Mouse (Mus musculus): ENCODE data around the gene Gar1. TPM values are rescaled to one million over a fixed set of nuclear protein-coding genes. Genes with fewer than 3 reads are reported as not detected.

The Gar1 gene
- total RNA-seq, 2 experiments from 2014 or later, result 48.5 to 49.7 TPM

DNA sequence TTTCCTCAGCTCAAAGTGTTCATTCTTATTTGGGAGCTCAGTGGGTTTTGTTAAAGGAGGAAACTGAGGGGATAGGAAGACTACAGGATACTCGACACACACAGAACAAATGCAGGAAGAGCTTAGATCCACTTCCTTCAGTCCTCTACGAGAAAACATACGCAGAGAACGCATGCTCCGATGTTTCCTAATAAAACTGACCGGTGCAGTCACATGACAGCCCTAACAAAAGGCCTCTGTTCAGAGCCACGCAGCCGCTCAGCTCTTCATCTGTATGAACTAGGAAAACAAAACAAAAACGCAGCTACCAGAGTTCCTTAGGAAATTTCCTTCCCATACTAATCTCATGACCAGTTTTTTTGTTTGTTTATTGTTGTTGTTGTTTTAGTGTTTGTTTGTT is 10.3 kb downstream of the Gar1 start:
- intact Hi-C loops (cut with DNase I), result loop anchor here (10.0 kb wide), 1 partner anchor 254 kb away; no protein-coding TSS in a partner anchor

GRCm38 (mm10) chr3:129803765-129804164 is 27.4 kb downstream of the Gar1 start, which contains the start of gene Lrit3:
Lrit3 (minus strand) TSS chr3:129804030.
- DNase-seq, result no peak
- intact Hi-C loops (cut with DNase I), result no loop called here

More for the DNA sequence above, 10.3 kb downstream of the Gar1 start:
- DNase-seq, result no peak

GRCm38 (mm10) chr3:129799011-129799410 is 32.2 kb downstream of the Gar1 start:
- intact Hi-C loops (cut with DNase I), result no loop called here
- no peak for DNase-seq

DNA sequence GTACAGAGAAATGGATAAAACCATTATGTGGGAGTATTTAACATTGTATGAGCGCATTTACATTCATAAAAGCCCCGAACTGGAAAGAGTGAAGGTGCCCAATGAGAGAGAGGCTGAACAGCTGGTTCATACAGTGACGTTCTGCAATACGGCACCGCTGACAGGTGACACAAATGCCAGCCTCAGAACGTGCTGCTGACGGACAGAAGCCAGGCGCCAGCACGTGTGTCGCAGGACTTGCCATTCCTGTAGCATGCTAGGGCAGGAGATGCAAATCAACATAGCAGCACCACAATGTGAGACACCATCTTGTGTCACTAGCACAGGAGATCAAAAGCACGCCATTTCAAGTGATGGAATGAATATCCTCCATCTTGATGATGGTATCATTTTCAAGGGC is 32.6 kb downstream of the Gar1 start:
- no peak for DNase-seq

DNA sequence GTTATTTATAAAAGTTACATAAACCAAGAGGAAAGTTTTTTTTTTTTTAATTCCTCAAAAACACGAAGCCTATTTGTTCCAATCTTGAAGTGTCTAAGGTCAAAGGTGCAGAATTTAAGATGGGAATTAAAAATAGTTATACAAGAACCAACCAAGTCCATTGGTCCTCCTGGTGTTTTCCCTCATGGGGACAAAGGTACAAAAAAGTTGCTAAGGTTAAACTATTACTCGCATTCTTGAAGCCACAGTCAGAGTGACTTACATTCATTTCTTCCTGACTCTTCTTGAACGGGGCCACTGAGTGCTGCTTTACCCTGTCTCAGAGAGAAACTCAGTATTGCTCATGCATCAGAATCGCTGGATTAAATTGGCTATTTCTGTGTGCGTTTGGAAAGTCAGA is 33.9 kb downstream of the Gar1 start:
- DNase-seq, result no peak
- intact Hi-C loops (cut with DNase I), result no loop called here

More for the DNA sequence above, 32.6 kb downstream of the Gar1 start:
- intact Hi-C loops (cut with DNase I), result no loop called here

DNA sequence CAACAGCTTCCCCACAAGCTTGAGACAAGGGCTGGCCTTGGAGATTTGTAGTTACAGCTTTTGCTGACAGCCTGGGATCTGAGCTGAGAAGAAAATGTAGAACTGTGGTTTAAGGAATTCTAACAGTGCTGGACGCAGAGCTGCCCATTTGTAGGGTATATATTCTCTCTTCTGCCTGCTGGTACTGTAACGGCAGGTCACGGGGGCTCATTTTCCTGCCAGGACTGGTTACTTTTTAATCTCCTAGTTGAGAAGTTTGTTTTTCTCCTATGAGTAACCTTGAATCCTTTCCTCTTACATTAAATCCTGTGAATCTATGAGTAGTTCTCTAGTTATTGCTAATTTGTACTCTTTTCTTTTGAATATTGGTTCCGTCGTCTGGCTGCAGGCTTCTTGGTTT is 37.4 kb downstream of the Gar1 start:
- DNase-seq, result no peak
- intact Hi-C loops (cut with DNase I), result no loop called here

- intact Hi-C loops (cut with DNase I), result no loop called here
- DNase-seq, result no peak
Observed at GRCm38 (mm10) chr3:129782746-129783145, 48.5 kb downstream of the Gar1 start.

- intact Hi-C loops (cut with DNase I), result no loop called here
- DNase-seq, result no peak
Observed at GRCm38 (mm10) chr3:129781435-129781834, 49.8 kb downstream of the Gar1 start.

Other genes with a start within 250 kb of the Gar1 start
- gene Egf, start 76.1 kb downstream of the Gar1 start, total RNA-seq (2021), result 1 to 10 TPM; 2.3 to 3.0 TPM
- gene Lrit3, start 27.4 kb downstream of the Gar1 start, total RNA-seq (2021), result under 1 TPM in 1 of 2 experiments, not detected in 1; 0.20 TPM
- 1 to 10 TPM; 1.2 to 1.4 TPM for gene Rrh, start 8.8 kb downstream of the Gar1 start, total RNA-seq (2021)
- not detected for gene Cfi, start 4.5 kb upstream of the Gar1 start, total RNA-seq (2021)
- 10 to 100 TPM; 14.3 to 19.0 TPM for gene Pla2g12a, start 47.2 kb upstream of the Gar1 start, total RNA-seq (2021)
- gene Casp6, start 70.0 kb upstream of the Gar1 start, total RNA-seq (2021), result 1 to 10 TPM; 8.3 to 9.9 TPM
- 1 to 10 TPM; 3.1 to 3.9 TPM for gene Mcub, start 138.8 kb upstream of the Gar1 start, total RNA-seq (2021)
- 10 to 100 TPM; 72.2 to 84.2 TPM for gene Sec24b, start 230.2 kb upstream of the Gar1 start, total RNA-seq (2021)

All from left cerebral cortex, postnatal 4 days (tissue).